Mouse (Mus musculus): Measurements from ENCODE around the gene Dnaja4.
"Not testable (repeated sequence)": the region's sequence is repeated elsewhere in the genome, so short reads cannot be mapped to it uniquely, and the experiment has no call there.

Gene Dnaja4

GRCm38 (mm10) chr9:54698318-54699086 lies at the start of gene Dnaja4:
Dnaja4 (plus strand) TSS chr9:54698873.
- no peak for DNase-seq (ENCODE audit: low spot score)

GRCm38 (mm10) chr9:54649360-54649759 lies 49.3 kb upstream of the Dnaja4 start:
- peak; percentile 95 for DNase-seq (ENCODE audit: low spot score)

GRCm38 (mm10) chr9:54652778-54653177 lies 45.9 kb upstream of the Dnaja4 start:
- peak; percentile 62 for DNase-seq (ENCODE audit: low spot score)

- peak; percentile 69 for DNase-seq (ENCODE audit: low spot score)
Observed at GRCm38 (mm10) chr9:54655846-54656245, 42.8 kb upstream of the Dnaja4 start.

GRCm38 (mm10) chr9:54656402-54656801 lies 42.3 kb upstream of the Dnaja4 start:
- DNase-seq (ENCODE audit: low spot score): no peak

GRCm38 (mm10) chr9:54658773-54659172 lies 39.9 kb upstream of the Dnaja4 start:
- DNase-seq (ENCODE audit: low spot score): no peak

GRCm38 (mm10) chr9:54661605-54662377 lies 36.9 kb upstream of the Dnaja4 start, which contains the start of gene Acsbg1:
Acsbg1 (minus strand) TSS chr9:54661870.
- no peak for DNase-seq (ENCODE audit: low spot score)

- DNase-seq (ENCODE audit: low spot score): no peak
Observed at GRCm38 (mm10) chr9:54664358-54664757, 34.3 kb upstream of the Dnaja4 start.

- DNase-seq (ENCODE audit: low spot score): no peak
Observed at GRCm38 (mm10) chr9:54666116-54666515, 32.6 kb upstream of the Dnaja4 start.

GRCm38 (mm10) chr9:54668455-54668854 lies 30.2 kb upstream of the Dnaja4 start:
- no peak for DNase-seq (ENCODE audit: low spot score)

GRCm38 (mm10) chr9:54671962-54672361 lies 26.7 kb upstream of the Dnaja4 start:
- DNase-seq (ENCODE audit: low spot score): no peak

- no peak for DNase-seq (ENCODE audit: low spot score)
Observed at GRCm38 (mm10) chr9:54673887-54674286, 24.8 kb upstream of the Dnaja4 start.

GRCm38 (mm10) chr9:54676531-54676986 lies 22.1 kb upstream of the Dnaja4 start:
- peak; percentile 87 for DNase-seq (ENCODE audit: low spot score)

GRCm38 (mm10) chr9:54682846-54683245 lies 15.8 kb upstream of the Dnaja4 start:
- DNase-seq (ENCODE audit: low spot score): peak; percentile 53

- no peak for DNase-seq (ENCODE audit: low spot score)
Observed at GRCm38 (mm10) chr9:54683814-54684605, 14.7 kb upstream of the Dnaja4 start.

GRCm38 (mm10) chr9:54687246-54688236 lies 11.1 kb upstream of the Dnaja4 start:
- DNase-seq (ENCODE audit: low spot score): no peak

GRCm38 (mm10) chr9:54689446-54689845 lies 9.2 kb upstream of the Dnaja4 start:
- no peak for DNase-seq (ENCODE audit: low spot score)

GRCm38 (mm10) chr9:54690697-54691096 lies 8.0 kb upstream of the Dnaja4 start:
- DNase-seq (ENCODE audit: low spot score): not testable (repeated sequence)

- DNase-seq (ENCODE audit: low spot score): not testable (repeated sequence)
Observed at GRCm38 (mm10) chr9:54691241-54691805, 7.3 kb upstream of the Dnaja4 start.

GRCm38 (mm10) chr9:54699087-54699344 lies 343 bp downstream of the Dnaja4 start:
- no peak for DNase-seq (ENCODE audit: low spot score)
